Mouse (Mus musculus): ENCODE results near the gene Gm45717. TPM values are rescaled to one million over a fixed set of nuclear protein-coding genes. Genes with fewer than 3 reads are reported as not detected.

Gm45717 gene
- polyA plus RNA-seq, 1 experiment from 2014 or later, result not detected

GRCm38 (mm10) chr7:140945247-140945646 lies 10.5 kb downstream of the Gm45717 start:
- H3K9ac ChIP-seq (replicated peaks; ENCODE audit: low read length), result no peak overlapping the region
- WGBS, result 92% methylated on average over 5 of the region's 5 CpGs
- no peak for DNase-seq (ENCODE audit: low spot score)
- no peaks in the 10 kb centered on the region for H3K4me1 ChIP-seq (ENCODE audit: control insufficient read depth, insufficient read depth, low read length)
- H3K27me3 ChIP-seq (ENCODE audit: control insufficient read depth, insufficient read depth, low read length), result no peaks in the 10 kb centered on the region
- H3K4me3 ChIP-seq (ENCODE audit: low read depth, low read length), result no peak overlapping the region
- H3K9me3 ChIP-seq (replicated peaks; ENCODE audit: control insufficient read depth, low read length), result no peaks in the 10 kb centered on the region
- H3K4me2 ChIP-seq (ENCODE audit: low read depth, low read length), result no peak overlapping the region
- H3K36me3 ChIP-seq (replicated peaks; ENCODE audit: control insufficient read depth, insufficient read depth, low read depth, low read length), result no peaks in the 10 kb centered on the region; the same call in 1 of the 2 replicates
- no peak overlapping the region for H3K27ac ChIP-seq (replicated peaks; ENCODE audit: low read depth, low read length)
- ATAC-seq (replicated peaks; ENCODE audit: insufficient number of reproducible peaks, low FRiP score, low TSS enrichment, low read depth), result no peak

GRCm38 (mm10) chr7:140944236-140944635 lies 11.5 kb downstream of the Gm45717 start:
- Histone ChIP-seq H3K27ac (replicated peaks; ENCODE audit: low read depth, low read length) (no peak overlapping the region), H3K36me3 (replicated peaks; ENCODE audit: control insufficient read depth, insufficient read depth, low read depth, low read length) (no peaks in the 10 kb centered on the region; the same call in 1 of the 2 replicates), H3K4me1 (ENCODE audit: control insufficient read depth, insufficient read depth, low read length) (no peaks in the 10 kb centered on the region; the same call in 1 of the 2 replicates), H3K4me3 (ENCODE audit: low read depth, low read length) (no peak overlapping the region), H3K9ac (replicated peaks; ENCODE audit: low read length) (no peak overlapping the region), H3K4me2 (ENCODE audit: low read depth, low read length) (no peak overlapping the region), H3K9me3 (replicated peaks; ENCODE audit: control insufficient read depth, low read length) (no peaks in the 10 kb centered on the region), H3K27me3 (ENCODE audit: control insufficient read depth, insufficient read depth, low read length) (no peaks in the 10 kb centered on the region)
- whole genome bisulfite sequencing, result 87% methylated on average over 7 of the region's 7 CpGs
- ATAC-seq (replicated peaks; ENCODE audit: insufficient number of reproducible peaks, low FRiP score, low TSS enrichment, low read depth), result no peak
- DNase-seq (ENCODE audit: low spot score), result no peak

GRCm38 (mm10) chr7:140943356-140943755 lies 12.4 kb downstream of the Gm45717 start:
- Histone ChIP-seq H3K9me3 (replicated peaks; ENCODE audit: control insufficient read depth, low read length) (no peaks in the 10 kb centered on the region), H3K4me1 (ENCODE audit: control insufficient read depth, insufficient read depth, low read length) (no peaks in the 10 kb centered on the region; the same call in 1 of the 2 replicates), H3K27ac (replicated peaks; ENCODE audit: low read depth, low read length) (no peak overlapping the region), H3K27me3 (ENCODE audit: control insufficient read depth, insufficient read depth, low read length) (no peaks in the 10 kb centered on the region), H3K4me2 (ENCODE audit: low read depth, low read length) (no peak overlapping the region), H3K36me3 (replicated peaks; ENCODE audit: control insufficient read depth, insufficient read depth, low read depth, low read length) (no peaks in the 10 kb centered on the region; the same call in 1 of the 2 replicates), H3K9ac (replicated peaks; ENCODE audit: low read length) (no peak overlapping the region), H3K4me3 (ENCODE audit: low read depth, low read length) (no peak overlapping the region)
- no peak for ATAC-seq (replicated peaks; ENCODE audit: insufficient number of reproducible peaks, low FRiP score, low TSS enrichment, low read depth)
- no peak for DNase-seq (ENCODE audit: low spot score)
- WGBS, result 88% methylated on average over 4 of the region's 4 CpGs

- Histone ChIP-seq H3K27me3 (ENCODE audit: control insufficient read depth, insufficient read depth, low read length) (no peaks in the 10 kb centered on the region), H3K4me2 (ENCODE audit: low read depth, low read length) (no peak overlapping the region), H3K9ac (replicated peaks; ENCODE audit: low read length) (no peak overlapping the region), H3K9me3 (replicated peaks; ENCODE audit: control insufficient read depth, low read length) (no peaks in the 10 kb centered on the region), H3K27ac (replicated peaks; ENCODE audit: low read depth, low read length) (no peak overlapping the region), H3K4me1 (ENCODE audit: control insufficient read depth, insufficient read depth, low read length) (no peaks in the 10 kb centered on the region; the same call in 1 of the 2 replicates), H3K4me3 (ENCODE audit: low read depth, low read length) (no peak overlapping the region), H3K36me3 (replicated peaks; ENCODE audit: control insufficient read depth, insufficient read depth, low read depth, low read length) (no peaks in the 10 kb centered on the region; the same call in 1 of the 2 replicates)
- no peak for DNase-seq (ENCODE audit: low spot score)
- ATAC-seq (replicated peaks; ENCODE audit: insufficient number of reproducible peaks, low FRiP score, low TSS enrichment, low read depth), result no peak
- 87% methylated on average over 10 of the region's 10 CpGs for WGBS
These were observed 12.9 kb downstream of the Gm45717 start for GRCm38 (mm10) chr7:140942811-140943210.

- ATAC-seq (replicated peaks; ENCODE audit: insufficient number of reproducible peaks, low FRiP score, low TSS enrichment, low read depth) (no peak), DNase-seq (ENCODE audit: low spot score) (no peak)
- no peaks in the 10 kb centered on the region for H3K27me3 ChIP-seq (ENCODE audit: control insufficient read depth, insufficient read depth, low read length)
- peak overlapping the region; percentile 74 for H3K9ac ChIP-seq (replicated peaks; ENCODE audit: low read length)
- H3K9me3 ChIP-seq (replicated peaks; ENCODE audit: control insufficient read depth, low read length), result no peaks in the 10 kb centered on the region
- peak overlapping the region; percentile 64 for H3K4me2 ChIP-seq (ENCODE audit: low read depth, low read length)
- 67% methylated on average over 9 of the region's 9 CpGs for WGBS
- H3K36me3 ChIP-seq (replicated peaks; ENCODE audit: control insufficient read depth, insufficient read depth, low read depth, low read length), result no peaks in the 10 kb centered on the region; the same call in 1 of the 2 replicates
- H3K4me1 ChIP-seq (ENCODE audit: control insufficient read depth, insufficient read depth, low read length), result no peaks in the 10 kb centered on the region; the same call in 1 of the 2 replicates
- H3K27ac ChIP-seq (replicated peaks; ENCODE audit: low read depth, low read length), result no peak overlapping the region
- peak overlapping the region; percentile 49 for H3K4me3 ChIP-seq (ENCODE audit: low read depth, low read length)
These were observed 13.4 kb downstream of the Gm45717 start for GRCm38 (mm10) chr7:140942341-140942740.

- Histone ChIP-seq H3K4me3 (ENCODE audit: low read depth, low read length) (peak within 1 kb of the TSS; percentile 49), H3K27me3 (ENCODE audit: control insufficient read depth, insufficient read depth, low read length) (no peaks in the 10 kb centered on the region), H3K27ac (replicated peaks; ENCODE audit: low read depth, low read length) (0 out of 2 replicates have a peak within 1 kb of the TSS, but pooled peaks have one; percentile 22), H3K9me3 (replicated peaks; ENCODE audit: control insufficient read depth, low read length) (no peaks in the 10 kb centered on the region), H3K4me1 (ENCODE audit: control insufficient read depth, insufficient read depth, low read length) (no peaks in the 10 kb centered on the region; the same call in 1 of the 2 replicates), H3K36me3 (replicated peaks; ENCODE audit: control insufficient read depth, insufficient read depth, low read depth, low read length) (no peaks in the 10 kb centered on the region; the same call in 1 of the 2 replicates), H3K9ac (replicated peaks; ENCODE audit: low read length) (peak within 1 kb of the TSS; percentile 74), H3K4me2 (ENCODE audit: low read depth, low read length) (peak within 1 kb of the TSS; percentile 64)
- 3% methylated on average over 33 of the region's 33 CpGs for WGBS
- DNase-seq (ENCODE audit: low spot score) (peak; percentile 88), ATAC-seq (replicated peaks; ENCODE audit: insufficient number of reproducible peaks, low FRiP score, low TSS enrichment, low read depth) (peak; percentile 74)
These were observed 14.3 kb downstream of the Gm45717 start, which contains the start of gene Pgghg for GRCm38 (mm10) chr7:140941222-140942051. Pgghg (plus strand) TSS chr7:140941391.

GRCm38 (mm10) chr7:140939669-140940171 lies 16.0 kb downstream of the Gm45717 start:
- 3% methylated on average over 8 of the region's 8 CpGs for WGBS
- DNase-seq (ENCODE audit: low spot score) (peak; percentile 85), ATAC-seq (replicated peaks; ENCODE audit: insufficient number of reproducible peaks, low FRiP score, low TSS enrichment, low read depth) (peak; percentile 50)
- Histone ChIP-seq H3K27ac (replicated peaks; ENCODE audit: low read depth, low read length) (peak overlapping the region; percentile 38; the same call in 1 of the 2 replicates), H3K4me3 (ENCODE audit: low read depth, low read length) (no peak overlapping the region), H3K27me3 (ENCODE audit: control insufficient read depth, insufficient read depth, low read length) (no peaks in the 10 kb centered on the region), H3K9ac (replicated peaks; ENCODE audit: low read length) (no peak overlapping the region), H3K9me3 (replicated peaks; ENCODE audit: control insufficient read depth, low read length) (no peaks in the 10 kb centered on the region), H3K4me1 (ENCODE audit: control insufficient read depth, insufficient read depth, low read length) (no peaks in the 10 kb centered on the region; the same call in 1 of the 2 replicates), H3K36me3 (replicated peaks; ENCODE audit: control insufficient read depth, insufficient read depth, low read depth, low read length) (no peaks in the 10 kb centered on the region; the same call in 1 of the 2 replicates), H3K4me2 (ENCODE audit: low read depth, low read length) (0 out of 2 replicates have a peak overlapping the region, but pooled peaks have one; percentile 17)

- ATAC-seq (replicated peaks; ENCODE audit: insufficient number of reproducible peaks, low FRiP score, low TSS enrichment, low read depth) (no peak), DNase-seq (ENCODE audit: low spot score) (no peak)
- no peak overlapping the region for H3K9ac ChIP-seq (replicated peaks; ENCODE audit: low read length)
- H3K4me3 ChIP-seq (ENCODE audit: low read depth, low read length), result no peak overlapping the region
- H3K27ac ChIP-seq (replicated peaks; ENCODE audit: low read depth, low read length), result no peak overlapping the region
- H3K9me3 ChIP-seq (replicated peaks; ENCODE audit: control insufficient read depth, low read length), result no peaks in the 10 kb centered on the region
- WGBS, result 17% methylated on average over 2 of the region's 2 CpGs
- no peaks in the 10 kb centered on the region; the same call in 1 of the 2 replicates for H3K4me1 ChIP-seq (ENCODE audit: control insufficient read depth, insufficient read depth, low read length)
- H3K27me3 ChIP-seq (ENCODE audit: control insufficient read depth, insufficient read depth, low read length), result no peaks in the 10 kb centered on the region
- no peak overlapping the region for H3K4me2 ChIP-seq (ENCODE audit: low read depth, low read length)
- no peaks in the 10 kb centered on the region for H3K36me3 ChIP-seq (replicated peaks; ENCODE audit: control insufficient read depth, insufficient read depth, low read depth, low read length)
These were observed 16.8 kb downstream of the Gm45717 start for GRCm38 (mm10) chr7:140938896-140939295.

Data from embryonic facial prominence, embryonic 11.5 days (tissue).